Mouse (Mus musculus): ENCODE results near the gene Arhgap6.
A peak's percentile ranks its signal among the peaks of the same experiment; 100 is the strongest.
"Not testable (repeated sequence)": the region's sequence is repeated elsewhere in the genome, so short reads cannot be mapped to it uniquely, and the experiment has no call there.

Gene Arhgap6

GRCm38 (mm10) chrX:169308559-169308958 is 513.7 kb downstream of the Arhgap6 start:
- DNase-seq (ENCODE audit: low spot score in 2 of 2) = no peak

GRCm38 (mm10) chrX:169319066-169319760 is 524.3 kb downstream of the Arhgap6 start:
- DNase-seq (ENCODE audit: low spot score in 2 of 2) = no peak

- peak; percentile 75 to 89 for DNase-seq (ENCODE audit: low spot score in 2 of 2)
Measured at GRCm38 (mm10) chrX:169319945-169320667, 525.2 kb downstream of the Arhgap6 start, which contains the start of gene Hccs. TSS of gene Hccs (minus strand) at chrX:169320372.

- not testable (repeated sequence) for DNase-seq (ENCODE audit: low spot score in 2 of 2)
Measured at GRCm38 (mm10) chrX:169320668-169321005, 525.7 kb downstream of the Arhgap6 start.

GRCm38 (mm10) chrX:169325929-169326595 is 531.2 kb downstream of the Arhgap6 start:
- no peak for DNase-seq (ENCODE audit: low spot score in 2 of 2)

- peak in 1 of 2 experiments; percentile 15 for DNase-seq (ENCODE audit: low spot score in 2 of 2)
Measured at GRCm38 (mm10) chrX:169332264-169332663, 537.4 kb downstream of the Arhgap6 start.

- no peak for DNase-seq (ENCODE audit: low spot score in 2 of 2)
Measured at GRCm38 (mm10) chrX:169337559-169337958, 542.7 kb downstream of the Arhgap6 start.

GRCm38 (mm10) chrX:169338213-169338612 is 543.3 kb downstream of the Arhgap6 start:
- DNase-seq (ENCODE audit: low spot score in 2 of 2) = no peak
